Mouse (Mus musculus) Patski (cell line): ENCODE results near the gene Atp6v1c2. TPM values are rescaled to one million over a fixed set of nuclear protein-coding genes. Genes with fewer than 3 reads are reported as not detected.

Source experiments
- ATAC-seq: fragments of 100-300 bp; one replicate; pipeline ENCODE4 v1.8.0; 2021
- CTCF ChIA-PET: fragments of 350-600 bp; sonication (Branson Sonifier 250); formaldehyde crosslinking; loops from one replicate; lab custom pipeline; 2022; ENCODE audit warnings: inconsistent platforms; lab: Charles Lee
- POLR2A ChIA-PET: fragments of 350-600 bp; sonication (Branson Sonifier 250); formaldehyde crosslinking; loops from one replicate; lab custom pipeline; 2022; ENCODE audit warnings: antibody characterized with exemption, inconsistent platforms; lab: Charles Lee
- DNase-seq: peaks from one replicate; pipeline ENCODE4 v3.0.0-alpha.2; 2011; ENCODE audit warnings: low read depth, low spot score
- H3K27me3 ChIP-seq: fragments of 371-371 bp; one replicate; pipeline ENCODE4 v1.5.1; 2021
- CTCF ChIP-seq: fragments of 100-300 bp; IDR thresholded peaks from one replicate; pipeline ENCODE4 v1.5.1; 2021
- in situ Hi-C: fragments of 300-500 bp; cut with MboI; formaldehyde crosslinking; loops from 3 replicates; pipeline ENCODE4 v1.11.1; 2018; ENCODE audit warnings: low pct_unique_long_range_greater_than_20kb, mixed read lengths
- polyA plus RNA-seq: library from polyadenylated mRNA; unstranded; gene quantifications from one replicate; pipeline ENCODE4 v1.2.3, GENCODE M21; 2021

Atp6v1c2 gene
- polyA plus RNA-seq, 1 experiment from 2014 or later = not detected

DNA sequence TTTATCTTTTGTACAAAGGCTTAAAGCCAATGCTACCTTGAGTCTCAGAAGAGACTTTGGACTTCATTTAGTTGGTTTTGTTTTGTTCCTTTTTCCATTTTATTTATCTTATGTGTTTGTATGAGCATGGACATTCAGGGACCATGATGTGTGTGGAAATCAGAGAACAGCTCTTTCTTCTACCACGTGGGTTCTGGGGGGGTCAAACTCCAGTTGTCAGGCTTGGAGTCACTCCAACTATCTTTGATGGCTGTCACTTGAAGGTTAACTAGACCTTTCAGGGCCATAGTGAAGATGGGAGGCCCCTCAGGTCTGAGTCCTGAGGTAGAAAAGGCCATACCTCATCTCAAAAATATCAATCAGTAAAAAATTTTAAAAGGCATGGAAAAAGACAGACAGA is 4.3 kb upstream of the Atp6v1c2 start:
- DNase-seq = no peak
- no peak for ATAC-seq
- in situ Hi-C loops = no loop called here
- ChIA-PET POLR2A (no interaction called here), CTCF (no interaction called here)
- peaks cover 4% of the 10 kb centered on the region for H3K27me3 ChIP-seq
- TF ChIP-seq CTCF = no peak

GRCm38 (mm10) chr12:17324549-17325470 is 4.3 kb downstream of the Atp6v1c2 start:
- in situ Hi-C loops = no loop called here
- ChIA-PET CTCF (no interaction called here), POLR2A (no interaction called here)
- no peak for TF ChIP-seq CTCF
- peaks cover 18% of the 10 kb centered on the region for H3K27me3 ChIP-seq
- DNase-seq (no peak), ATAC-seq (no peak)

- ChIA-PET CTCF (no interaction called here), POLR2A (no interaction called here)
- DNase-seq (no peak), ATAC-seq (no peak)
- in situ Hi-C loops = no loop called here
- TF ChIP-seq CTCF = no peak
- H3K27me3 ChIP-seq = peaks cover 7% of the 10 kb centered on the region
Measured at GRCm38 (mm10) chr12:17318453-17318852, 10.7 kb downstream of the Atp6v1c2 start.

DNA sequence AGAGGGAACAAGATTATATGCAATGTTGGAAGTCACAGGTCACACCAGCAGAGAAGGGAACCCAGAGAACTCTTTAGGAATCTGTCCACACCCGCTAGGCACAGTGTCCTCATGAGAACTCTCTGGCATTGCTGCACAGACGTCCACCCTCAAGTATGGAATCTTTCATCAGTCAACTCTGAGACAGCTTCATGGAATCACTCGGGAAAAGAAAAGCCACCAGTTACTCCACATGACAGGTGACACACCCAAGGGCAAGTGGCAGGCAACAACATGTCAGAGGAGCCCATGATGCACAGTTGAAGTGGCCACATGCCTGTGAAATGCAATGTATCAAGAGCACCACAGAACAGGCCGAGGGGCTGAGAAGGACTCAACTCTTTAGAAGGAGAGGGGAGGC is 11.2 kb downstream of the Atp6v1c2 start:
- no peak for DNase-seq
- ATAC-seq = no peak
- peaks cover 5% of the 10 kb centered on the region for H3K27me3 ChIP-seq
- CTCF ChIA-PET = no interaction called here
- POLR2A ChIA-PET = no interaction called here
- in situ Hi-C loops = no loop called here
- TF ChIP-seq CTCF = no peak

- TF ChIP-seq CTCF = no peak
- ChIA-PET CTCF (interaction anchor here (1.2 kb wide), 1 partner anchor 12 kb away, joined by 3 read pairs; no protein-coding TSS in a partner anchor), POLR2A (no interaction called here)
- DNase-seq (no peak), ATAC-seq (no peak)
- H3K27me3 ChIP-seq = peaks cover 5% of the 10 kb centered on the region
- in situ Hi-C loops = no loop called here
Measured at GRCm38 (mm10) chr12:17316096-17316495, 13.1 kb downstream of the Atp6v1c2 start.

DNA sequence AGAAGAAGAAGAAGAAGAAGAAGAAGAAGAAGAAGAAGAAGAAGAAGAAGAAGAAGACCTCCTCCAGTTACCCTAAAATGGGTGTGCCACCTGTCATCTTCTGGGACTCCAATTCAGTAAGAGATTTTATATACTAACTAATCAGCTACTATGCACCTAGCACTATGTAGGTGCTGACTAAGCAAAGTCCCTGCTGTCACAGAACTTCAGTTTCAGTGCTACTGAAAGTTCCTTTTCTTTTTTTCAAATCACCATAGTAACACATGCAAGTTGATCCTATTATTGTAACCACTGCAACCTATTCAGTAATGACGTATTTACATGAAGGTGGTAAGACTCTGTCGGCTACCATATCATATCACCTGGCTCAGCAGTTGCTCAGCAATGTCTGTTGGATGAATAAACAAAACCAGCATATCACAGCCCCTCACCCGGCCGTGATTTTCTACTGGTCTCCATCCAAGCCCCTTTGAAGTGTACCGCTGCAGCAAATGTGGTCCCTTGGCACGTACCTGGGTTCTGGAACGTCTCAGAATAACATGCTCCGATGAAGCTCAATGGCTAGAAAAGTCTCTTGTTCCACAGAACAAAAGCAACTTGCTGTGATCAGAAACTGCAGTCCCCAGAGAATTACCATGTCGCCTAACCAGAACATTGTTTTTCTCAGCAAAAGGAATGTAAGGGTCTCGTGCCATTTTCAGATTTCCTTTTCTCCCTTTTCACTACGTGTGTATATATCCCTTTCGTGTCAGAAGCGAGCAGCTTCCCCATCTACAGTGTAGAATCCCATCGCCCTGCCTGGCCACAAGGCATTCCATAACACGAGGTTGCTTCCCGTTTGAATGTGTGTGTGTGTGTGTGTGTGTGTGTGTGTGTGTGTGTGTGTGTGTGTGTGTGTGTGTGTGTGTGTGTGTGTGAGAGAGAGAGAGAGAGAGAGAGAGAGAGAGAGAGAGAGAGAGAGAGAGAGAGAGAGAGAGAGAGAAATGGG is 18.0 kb downstream of the Atp6v1c2 start:
- ATAC-seq (no peak), DNase-seq (no peak)
- H3K27me3 ChIP-seq = peaks cover 1% of the 10 kb centered on the region
- ChIA-PET POLR2A (no interaction called here), CTCF (no interaction called here)
- no peak for TF ChIP-seq CTCF
- in situ Hi-C loops = no loop called here

GRCm38 (mm10) chr12:17308246-17308645 is 20.9 kb downstream of the Atp6v1c2 start:
- CTCF ChIA-PET = interaction anchor here (2.1 kb wide), 1 partner anchor 17 kb away, joined by 6 read pairs; no protein-coding TSS in a partner anchor
- TF ChIP-seq CTCF = no peak
- H3K27me3 ChIP-seq = peaks cover 4% of the 10 kb centered on the region
- in situ Hi-C loops = no loop called here
- POLR2A ChIA-PET = no interaction called here
- DNase-seq = no peak
- ATAC-seq = no peak

DNA sequence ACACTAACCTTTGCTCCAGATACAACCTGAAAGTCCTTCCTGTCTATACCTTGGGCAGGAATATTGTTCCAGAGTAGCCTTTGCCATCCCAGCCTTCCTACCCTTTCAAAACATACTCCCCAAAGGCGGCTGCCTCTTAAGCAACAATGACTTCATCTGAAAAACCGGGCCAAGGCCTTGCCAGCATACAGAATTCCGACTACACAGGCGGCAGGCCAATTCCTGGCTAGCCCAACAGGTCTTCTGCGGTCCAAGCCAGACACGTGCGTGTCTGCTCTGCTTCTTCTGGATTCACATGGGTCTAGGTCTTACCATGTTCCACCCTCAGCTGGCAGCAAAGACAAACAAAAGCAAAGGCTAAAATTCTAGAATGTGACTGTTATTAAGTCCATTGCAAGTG is 23.7 kb downstream of the Atp6v1c2 start:
- in situ Hi-C loops = no loop called here

DNA sequence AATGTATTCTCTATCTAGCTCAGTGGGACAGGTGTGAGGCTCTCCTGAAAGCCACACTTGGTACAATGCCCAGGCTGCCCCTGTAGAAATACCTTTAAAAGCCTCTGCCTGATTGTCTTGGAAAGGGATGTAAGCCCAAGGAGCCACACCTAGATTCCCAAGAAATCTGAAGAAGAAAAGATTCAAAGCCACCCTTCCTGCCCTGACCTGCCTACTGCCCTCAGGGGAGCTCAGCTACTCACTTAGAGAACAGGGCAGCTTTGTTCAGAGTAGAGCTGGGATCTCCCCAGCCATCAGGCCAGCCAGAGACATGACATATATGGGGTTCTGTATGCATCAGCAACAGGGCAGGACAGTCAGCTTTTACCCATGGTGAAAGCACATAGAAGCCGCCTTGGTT is 29.3 kb downstream of the Atp6v1c2 start:
- DNase-seq (no peak), ATAC-seq (no peak)
- ChIA-PET CTCF (no interaction called here), POLR2A (no interaction called here)
- peaks cover 5% of the 10 kb centered on the region for H3K27me3 ChIP-seq
- in situ Hi-C loops = no loop called here
- TF ChIP-seq CTCF = no peak

More for the DNA sequence above, 23.7 kb downstream of the Atp6v1c2 start:
- no peak for ATAC-seq
- DNase-seq = no peak
- no peak for TF ChIP-seq CTCF
- peaks cover 9% of the 10 kb centered on the region for H3K27me3 ChIP-seq
- CTCF ChIA-PET = no interaction called here
- POLR2A ChIA-PET = no interaction called here

DNA sequence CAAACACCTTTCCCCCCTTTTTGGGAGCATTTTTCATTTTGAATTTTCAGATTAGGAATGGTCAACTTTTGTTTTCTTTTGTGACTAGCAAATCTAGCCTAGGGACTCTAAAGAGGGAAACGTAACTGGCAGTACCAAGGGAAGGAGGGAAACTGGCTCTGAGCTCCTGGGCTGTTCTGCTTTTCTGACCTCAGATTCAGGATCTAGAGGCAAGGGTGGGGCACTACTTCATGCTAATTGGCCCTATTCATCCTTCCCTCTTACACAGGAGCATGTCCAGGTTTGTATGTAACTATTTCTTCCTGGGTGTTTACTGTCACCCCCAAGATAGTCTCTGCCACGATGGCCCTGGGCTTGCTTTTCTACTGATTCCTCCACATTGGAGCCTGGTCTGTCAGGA is 32.3 kb downstream of the Atp6v1c2 start:
- ATAC-seq = no peak
- in situ Hi-C loops = no loop called here
- ChIA-PET POLR2A (no interaction called here), CTCF (no interaction called here)
- DNase-seq = no peak
- H3K27me3 ChIP-seq = peaks cover under 1% of the 10 kb centered on the region
- no peak for TF ChIP-seq CTCF
